Mouse (Mus musculus): Measurements from ENCODE around the gene Ngfr.

DNA sequence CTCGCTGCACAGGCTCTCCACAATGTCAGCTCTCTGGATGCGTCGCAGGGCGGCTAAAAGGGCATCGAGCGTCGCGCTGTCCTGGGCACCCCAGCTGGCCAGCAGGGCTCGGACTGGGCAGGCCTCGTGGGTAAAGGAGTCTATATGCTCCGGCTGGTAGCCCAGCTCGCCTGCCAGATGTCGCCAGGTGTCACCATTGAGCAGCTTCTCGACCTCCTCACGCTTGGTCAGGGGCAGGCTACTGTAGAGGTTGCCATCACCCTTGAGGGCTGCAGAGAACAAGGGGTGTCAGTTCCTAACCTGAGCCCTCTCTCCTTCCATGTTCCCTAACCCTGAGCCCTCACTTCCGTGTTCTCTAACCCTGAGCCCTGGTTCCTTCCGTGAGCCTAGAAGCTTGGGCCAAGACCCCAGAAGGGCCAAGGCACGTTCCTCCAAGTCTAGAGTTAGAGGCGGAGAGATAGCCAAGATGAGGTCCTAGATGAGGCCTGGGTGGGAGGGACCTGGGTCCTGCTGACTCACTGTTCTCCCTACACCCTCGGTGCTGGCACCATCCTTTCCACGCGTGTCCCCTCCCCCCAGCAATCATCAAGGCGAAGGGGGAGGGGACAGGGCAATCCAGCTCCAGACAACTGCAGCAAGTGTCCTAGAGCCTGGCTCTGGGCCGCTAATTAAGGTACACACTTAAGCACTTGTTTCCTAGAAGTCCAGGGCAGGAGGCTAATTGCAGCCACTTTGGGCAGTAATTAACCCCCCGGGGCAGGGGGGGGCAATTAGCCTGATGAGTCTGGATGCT lies 16.5 kb downstream of the Ngfr start:
- TF ChIP-seq CTCF (IDR thresholded peaks at IDR 0.05; ENCODE audit: low read depth, low read length) (no peak), TAL1 (conservative IDR thresholded peaks at IDR 0.05; ENCODE audit: low read depth, low read length) (no peak), GATA1 (IDR thresholded peaks at IDR 0.05; ENCODE audit: borderline replicate concordance, low read length) (no peak)
